Mouse (Mus musculus) embryonic facial prominence, embryonic 13.5 days (tissue): ENCODE results near the gene Gle1. TPM values are rescaled to one million over a fixed set of nuclear protein-coding genes. Genes with fewer than 3 reads are reported as not detected.

Experiments used
- ATAC-seq: fragments of 200-750 bp; cut with Nextera tagmentation; 2 replicates; pipeline ENCODE4 v1.8.0; 2017; ENCODE audit warnings: low read depth; ENCODE audit not compliant: insufficient number of reproducible peaks, insufficient read depth, low FRiP score, low TSS enrichment
- H3K27ac ChIP-seq: fragments of 300-500 bp; sonication (generic); 2 replicates; pipeline ENCODE4 v1.5.1; 2015; ENCODE audit warnings: moderate library complexity, mild to moderate bottlenecking, inconsistent platforms
- H3K27me3 ChIP-seq: fragments of 300-500 bp; sonication (generic); 2 replicates; pipeline ENCODE4 v1.6.1; 2015; ENCODE audit warnings: mild to moderate bottlenecking, inconsistent platforms
- H3K36me3 ChIP-seq: fragments of 300-500 bp; sonication (generic); 2 replicates; pipeline ENCODE4 v1.6.1; 2015; ENCODE audit warnings: mild to moderate bottlenecking, inconsistent platforms
- H3K4me1 ChIP-seq: fragments of 300-500 bp; sonication (generic); 2 replicates; pipeline ENCODE4 v1.6.1; 2015; ENCODE audit warnings: inconsistent platforms
- H3K4me2 ChIP-seq: fragments of 300-500 bp; sonication (generic); 2 replicates; pipeline ENCODE4 v1.6.1; 2015; ENCODE audit warnings: moderate library complexity, mild to moderate bottlenecking, inconsistent platforms
- H3K4me3 ChIP-seq: fragments of 300-500 bp; sonication (generic); 2 replicates; pipeline ENCODE4 v1.5.1; 2015; ENCODE audit warnings: mild to moderate bottlenecking, inconsistent platforms
- H3K9ac ChIP-seq: fragments of 300-500 bp; sonication (generic); 2 replicates; pipeline ENCODE4 v1.6.1; 2015; ENCODE audit warnings: mild to moderate bottlenecking, inconsistent platforms
- H3K9me3 ChIP-seq: fragments of 300-500 bp; sonication (generic); 2 replicates; pipeline ENCODE4 v1.6.1; 2016; ENCODE audit warnings: inconsistent platforms
- WGBS: fragments of 180-500 bp; shearing (Covaris S2); methylation state at CpG from one replicate; pipeline ENCODE4 v1.1.7; 2015; ENCODE audit warnings: mixed read lengths; 5-methylcytosine and 5-hydroxymethylcytosine counted together
- polyA plus RNA-seq: library from polyadenylated mRNA; unstranded; fragments of >200 nt; fragmentation: Nextera tagmentation; extraction: Ambion mirVana; gene quantifications from 2 replicates; pipeline ENCODE4 v1.2.1, GENCODE M21; 2015

Gle1 gene
- polyA plus RNA-seq, 1 experiment from 2014 or later: 76.8 TPM

GRCm38 (mm10) chr2:29910042-29910441 lies 25.2 kb upstream of the Gle1 start:
- H3K4me3 ChIP-seq: no peak overlapping the region
- no peak overlapping the region for H3K27ac ChIP-seq
- no peaks in the 10 kb centered on the region for H3K4me1 ChIP-seq
- WGBS: 85% methylated on average over 2 of the region's 2 CpGs
- no peak for ATAC-seq
- H3K27me3 ChIP-seq: no peaks in the 10 kb centered on the region
- no peak overlapping the region for H3K4me2 ChIP-seq
- no peak overlapping the region for H3K9ac ChIP-seq
- peaks cover 81% of the 10 kb centered on the region for H3K36me3 ChIP-seq
- no peaks in the 10 kb centered on the region for H3K9me3 ChIP-seq

- no peak overlapping the region for H3K4me3 ChIP-seq
- no peak overlapping the region for H3K4me2 ChIP-seq
- WGBS: 91% methylated on average over 11 of the region's 11 CpGs
- H3K9me3 ChIP-seq: no peaks in the 10 kb centered on the region
- H3K27ac ChIP-seq: no peak overlapping the region
- peaks cover 84% of the 10 kb centered on the region for H3K36me3 ChIP-seq
- H3K4me1 ChIP-seq: no peaks in the 10 kb centered on the region
- H3K27me3 ChIP-seq: no peaks in the 10 kb centered on the region
- no peak for ATAC-seq
- H3K9ac ChIP-seq: no peak overlapping the region
Measured at GRCm38 (mm10) chr2:29917621-29918020, 17.6 kb upstream of the Gle1 start.

- Histone ChIP-seq H3K4me2 (no peak overlapping the region), H3K36me3 (peaks cover 88% of the 10 kb centered on the region), H3K9ac (no peak overlapping the region), H3K4me3 (no peak overlapping the region), H3K9me3 (no peaks in the 10 kb centered on the region), H3K27ac (no peak overlapping the region), H3K27me3 (no peaks in the 10 kb centered on the region), H3K4me1 (no peaks in the 10 kb centered on the region)
- ATAC-seq: no peak
- whole genome bisulfite sequencing: 78% methylated on average over 11 of the region's 11 CpGs
Measured at GRCm38 (mm10) chr2:29922011-29922410, 13.2 kb upstream of the Gle1 start.

GRCm38 (mm10) chr2:29926542-29926941 lies 8.7 kb upstream of the Gle1 start:
- WGBS: 88% methylated on average over 5 of the region's 5 CpGs
- Histone ChIP-seq H3K9me3 (no peaks in the 10 kb centered on the region), H3K36me3 (peaks cover 95% of the 10 kb centered on the region), H3K27me3 (no peaks in the 10 kb centered on the region), H3K9ac (no peak overlapping the region), H3K4me2 (no peak overlapping the region), H3K4me1 (no peaks in the 10 kb centered on the region), H3K4me3 (no peak overlapping the region), H3K27ac (no peak overlapping the region)
- ATAC-seq: no peak

DNA sequence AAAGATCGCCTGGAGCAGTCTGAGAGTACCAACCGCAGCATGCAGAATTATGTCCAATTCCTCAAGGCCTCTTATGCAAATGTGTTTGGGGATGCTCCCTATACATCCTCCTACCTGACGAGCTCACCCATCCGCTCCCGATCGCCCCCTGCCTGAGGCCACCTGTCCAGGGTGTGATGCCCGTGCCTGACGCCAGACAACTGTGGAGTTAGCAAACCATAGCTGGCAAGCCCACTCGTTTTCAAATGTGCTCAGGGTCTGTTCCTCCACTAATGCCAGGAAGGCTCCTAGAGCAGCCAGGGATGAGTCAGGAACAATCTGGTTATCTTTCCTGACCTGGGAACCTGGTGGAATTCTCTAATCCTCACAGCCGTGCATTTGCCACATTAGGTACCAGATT lies 4.7 kb upstream of the Gle1 start:
- H3K9me3 ChIP-seq: no peaks in the 10 kb centered on the region
- no peaks in the 10 kb centered on the region for H3K27me3 ChIP-seq
- no peak for ATAC-seq

GRCm38 (mm10) chr2:29931194-29931593 lies 4.0 kb upstream of the Gle1 start:
- Histone ChIP-seq H3K27me3 (no peaks in the 10 kb centered on the region), H3K4me2 (no peak overlapping the region), H3K4me3 (no peak overlapping the region), H3K9ac (no peak overlapping the region), H3K36me3 (peaks cover 49% of the 10 kb centered on the region), H3K9me3 (no peaks in the 10 kb centered on the region), H3K27ac (no peak overlapping the region), H3K4me1 (peaks cover 5% of the 10 kb centered on the region)
- ATAC-seq: no peak
- WGBS: 90% methylated on average over 6 of the region's 6 CpGs

More for the DNA sequence above, 4.7 kb upstream of the Gle1 start:
- Histone ChIP-seq H3K4me1 (no peaks in the 10 kb centered on the region), H3K36me3 (peaks cover 56% of the 10 kb centered on the region), H3K9ac (no peak overlapping the region), H3K4me3 (no peak overlapping the region), H3K27ac (no peak overlapping the region), H3K4me2 (no peak overlapping the region)
- 83% methylated on average over 10 of the region's 10 CpGs for WGBS

DNA sequence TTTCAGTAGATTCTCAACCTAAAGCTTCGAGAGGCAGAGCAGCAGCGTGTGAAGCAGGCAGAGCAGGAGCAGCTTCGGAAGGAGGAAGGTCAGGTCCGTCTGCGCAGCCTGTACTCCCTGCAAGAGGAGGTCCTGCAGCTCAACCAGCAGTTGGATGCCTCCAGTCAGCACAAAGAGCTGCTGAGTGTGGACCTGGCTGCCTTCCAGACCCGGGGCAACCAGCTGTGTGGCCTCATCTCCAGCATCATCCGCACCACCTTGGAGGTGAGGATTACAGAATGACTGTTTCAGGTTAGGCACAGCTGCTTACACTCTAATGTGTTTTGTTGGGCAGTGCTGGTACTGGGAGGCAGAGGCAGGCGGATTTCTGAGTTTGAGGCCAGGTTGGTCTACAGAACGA lies 4.8 kb downstream of the Gle1 start:
- H3K4me1 ChIP-seq: peaks cover 6% of the 10 kb centered on the region
- H3K4me2 ChIP-seq: no peak overlapping the region
- 94% methylated on average over 9 of the region's 9 CpGs for WGBS
- H3K36me3 ChIP-seq: peaks cover 77% of the 10 kb centered on the region
- no peak for ATAC-seq
- no peak overlapping the region for H3K4me3 ChIP-seq
- H3K9me3 ChIP-seq: no peaks in the 10 kb centered on the region
- H3K9ac ChIP-seq: no peak overlapping the region
- H3K27me3 ChIP-seq: no peaks in the 10 kb centered on the region
- no peak overlapping the region for H3K27ac ChIP-seq

- Histone ChIP-seq H3K27me3 (no peaks in the 10 kb centered on the region), H3K9ac (no peak overlapping the region), H3K9me3 (no peaks in the 10 kb centered on the region), H3K4me1 (peaks cover 5% of the 10 kb centered on the region), H3K4me2 (no peak overlapping the region), H3K4me3 (no peak overlapping the region), H3K36me3 (peaks cover 84% of the 10 kb centered on the region), H3K27ac (no peak overlapping the region)
- no peak for ATAC-seq
- WGBS: 91% methylated on average over 7 of the region's 7 CpGs
Measured at GRCm38 (mm10) chr2:29940826-29941225, 5.6 kb downstream of the Gle1 start.

- no peak overlapping the region for H3K27ac ChIP-seq
- H3K27me3 ChIP-seq: no peaks in the 10 kb centered on the region
- no peak for ATAC-seq
- H3K4me1 ChIP-seq: no peaks in the 10 kb centered on the region
- peaks cover 96% of the 10 kb centered on the region for H3K36me3 ChIP-seq
- H3K4me2 ChIP-seq: no peak overlapping the region
- WGBS: 19% methylated on average over 1 of the region's 1 CpGs
- no peaks in the 10 kb centered on the region for H3K9me3 ChIP-seq
- no peak overlapping the region for H3K4me3 ChIP-seq
- no peak overlapping the region for H3K9ac ChIP-seq
Measured at GRCm38 (mm10) chr2:29944723-29945122, 9.5 kb downstream of the Gle1 start.

DNA sequence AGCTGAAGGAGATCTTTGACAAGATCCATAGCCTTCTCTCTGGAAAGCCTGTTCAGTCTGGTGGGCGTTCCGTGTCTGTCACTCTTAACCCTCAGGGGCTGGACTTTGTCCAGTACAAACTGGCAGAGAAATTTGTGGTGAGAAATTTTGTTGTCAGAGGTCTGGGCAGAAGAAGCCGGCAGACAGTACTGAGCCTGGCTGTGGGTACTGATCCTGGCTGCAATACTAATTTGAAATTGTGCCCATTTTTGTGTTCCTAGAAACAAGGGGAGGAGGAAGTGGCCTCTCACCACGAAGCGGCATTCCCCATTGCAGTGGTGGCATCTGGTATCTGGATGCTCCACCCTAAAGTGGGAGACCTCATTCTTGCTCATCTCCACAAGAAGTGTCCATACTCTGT lies 13.7 kb downstream of the Gle1 start:
- no peaks in the 10 kb centered on the region for H3K27me3 ChIP-seq
- no peak for ATAC-seq

GRCm38 (mm10) chr2:29961246-29961645 lies 26.0 kb downstream of the Gle1 start:
- no peak overlapping the region for H3K4me2 ChIP-seq
- no peak overlapping the region for H3K4me3 ChIP-seq
- H3K27ac ChIP-seq: no peak overlapping the region
- H3K27me3 ChIP-seq: no peaks in the 10 kb centered on the region
- no peak for ATAC-seq
- no peak overlapping the region for H3K9ac ChIP-seq
- H3K9me3 ChIP-seq: no peaks in the 10 kb centered on the region
- peaks cover 43% of the 10 kb centered on the region for H3K36me3 ChIP-seq
- H3K4me1 ChIP-seq: peaks cover 9% of the 10 kb centered on the region
- 96% methylated on average over 7 of the region's 7 CpGs for WGBS

More for the DNA sequence above, 13.7 kb downstream of the Gle1 start:
- H3K9me3 ChIP-seq: no peaks in the 10 kb centered on the region
- no peak overlapping the region for H3K4me3 ChIP-seq
- H3K27ac ChIP-seq: no peak overlapping the region
- 97% methylated on average over 5 of the region's 5 CpGs for WGBS
- H3K4me1 ChIP-seq: no peaks in the 10 kb centered on the region
- no peak overlapping the region for H3K4me2 ChIP-seq
- no peak overlapping the region for H3K9ac ChIP-seq
- peaks cover 93% of the 10 kb centered on the region for H3K36me3 ChIP-seq

GRCm38 (mm10) chr2:29964354-29965249 lies 29.4 kb downstream of the Gle1 start:
- Histone ChIP-seq H3K9me3 (no peaks in the 10 kb centered on the region), H3K9ac (peak overlapping the region; percentile 96), H3K27me3 (no peaks in the 10 kb centered on the region), H3K4me2 (peak overlapping the region; percentile 67), H3K27ac (peak overlapping the region; percentile 86), H3K4me3 (peak overlapping the region; percentile 93), H3K4me1 (peaks cover 37% of the 10 kb centered on the region), H3K36me3 (peaks cover 19% of the 10 kb centered on the region)
- 14% methylated on average over 10 of the region's 10 CpGs for WGBS
- ATAC-seq: no peak
